Mouse (Mus musculus) gastrocnemius, postnatal 25 days (tissue): ENCODE data around the gene Mapk8ip3. TPM values are rescaled to one million over a fixed set of nuclear protein-coding genes. Genes with fewer than 3 reads are reported as not detected.
A peak's percentile ranks its signal among the peaks of the same experiment; 100 is the strongest.

Experiments used
- DNase-seq: peaks from one replicate; pipeline ENCODE4 v3.0.0; 2022
- total RNA-seq, 2 experiments: library from RNA; stranded (reverse); gene quantifications; 1 replicate in 1 of 2; 2 replicates in 1 of 2; pipeline ENCODE4 v1.2.3; 2021

Gene Mapk8ip3
- total RNA-seq, 2 experiments from 2014 or later = 19.5 TPM

DNA sequence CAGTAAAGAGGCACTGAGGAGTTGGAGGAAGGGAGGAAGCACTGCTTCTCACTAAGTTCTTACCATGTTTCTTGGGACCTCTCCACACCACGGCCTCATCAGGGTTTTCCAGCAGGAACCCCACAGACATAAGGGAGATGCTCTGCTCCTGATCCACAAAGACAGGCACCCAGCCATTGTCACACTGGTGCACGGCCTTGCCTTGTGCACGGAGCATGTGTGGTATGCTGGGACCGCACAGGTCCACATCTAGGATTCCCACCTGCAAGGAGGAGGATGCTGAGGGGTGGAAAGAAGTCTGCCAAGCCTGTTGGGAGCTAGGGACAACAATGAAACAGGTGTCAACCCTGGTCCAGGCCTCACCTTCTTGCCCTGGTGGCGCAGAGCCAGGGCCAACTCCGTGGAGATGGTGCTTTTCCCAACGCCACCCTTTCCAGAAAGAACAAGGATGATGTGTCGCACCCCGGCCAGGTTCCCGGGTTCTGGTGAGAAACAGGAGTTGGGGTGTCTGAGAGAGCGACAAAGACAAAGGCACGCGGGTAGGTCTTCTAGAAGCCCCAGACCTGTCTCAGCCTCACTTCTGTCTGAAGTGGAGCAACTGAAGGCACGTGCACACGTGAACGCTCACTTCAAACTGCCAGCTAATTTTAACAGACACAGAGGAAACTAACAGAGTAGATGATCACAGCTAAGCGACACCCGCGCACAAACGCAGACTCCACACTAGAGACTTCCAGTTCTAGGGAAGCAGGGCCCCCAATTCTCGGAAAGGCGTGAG lies 51.2 kb downstream of the Mapk8ip3 start:
- no peak for DNase-seq

DNA sequence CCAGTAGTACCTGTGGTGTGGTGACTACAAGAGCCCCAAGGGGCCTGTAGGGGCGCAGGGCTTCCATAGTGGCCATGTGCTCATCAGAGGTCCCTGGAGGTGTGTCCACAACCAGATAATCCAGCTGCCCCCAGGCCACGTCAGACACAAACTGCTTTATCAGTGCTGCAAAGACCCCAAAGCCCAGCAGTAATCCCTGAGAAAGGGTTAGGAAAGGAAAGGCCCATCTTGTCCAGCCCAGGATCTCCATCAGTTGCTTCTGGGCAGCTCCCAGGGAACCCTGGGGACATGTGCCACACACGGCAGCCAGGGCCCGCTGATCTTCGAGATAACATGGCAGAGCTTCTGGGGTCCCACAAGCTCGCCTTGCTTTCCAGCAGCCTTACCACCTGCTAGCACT lies 52.4 kb downstream of the Mapk8ip3 start:
- DNase-seq = no peak

DNA sequence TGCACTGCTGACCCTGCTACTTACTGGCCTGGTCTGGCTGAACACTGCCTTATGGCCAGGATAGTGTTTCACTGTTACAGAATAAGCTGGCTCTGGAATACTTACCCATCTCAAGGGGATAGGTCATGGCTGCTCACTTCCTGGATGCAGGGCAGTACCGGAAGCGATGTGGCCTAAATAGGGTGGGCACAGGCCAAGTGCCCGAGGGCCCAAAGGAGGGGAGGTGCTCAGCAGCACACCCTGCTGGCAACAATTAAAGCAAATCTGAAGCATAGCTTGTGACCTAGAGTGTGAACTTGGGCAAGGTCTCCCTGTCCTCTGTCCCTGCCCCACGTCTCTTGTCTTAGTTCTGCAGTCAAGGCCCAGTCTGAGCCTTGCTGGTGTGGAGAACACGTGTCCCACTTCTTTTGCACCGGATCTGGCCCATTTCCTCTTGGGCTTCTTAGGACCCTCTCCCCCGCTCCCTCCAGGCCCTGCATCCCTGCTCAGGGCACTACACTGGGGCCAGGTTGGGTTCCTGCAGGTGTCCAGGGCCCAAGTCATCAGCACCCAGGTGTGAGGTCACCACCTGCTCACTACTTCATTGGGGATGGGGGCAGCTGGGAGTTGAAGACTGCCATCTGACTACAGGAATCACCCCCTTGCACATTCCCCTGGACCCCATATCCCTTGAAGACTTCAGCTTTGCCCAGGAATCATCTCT lies 54.9 kb downstream of the Mapk8ip3 start:
- no peak for DNase-seq

DNA sequence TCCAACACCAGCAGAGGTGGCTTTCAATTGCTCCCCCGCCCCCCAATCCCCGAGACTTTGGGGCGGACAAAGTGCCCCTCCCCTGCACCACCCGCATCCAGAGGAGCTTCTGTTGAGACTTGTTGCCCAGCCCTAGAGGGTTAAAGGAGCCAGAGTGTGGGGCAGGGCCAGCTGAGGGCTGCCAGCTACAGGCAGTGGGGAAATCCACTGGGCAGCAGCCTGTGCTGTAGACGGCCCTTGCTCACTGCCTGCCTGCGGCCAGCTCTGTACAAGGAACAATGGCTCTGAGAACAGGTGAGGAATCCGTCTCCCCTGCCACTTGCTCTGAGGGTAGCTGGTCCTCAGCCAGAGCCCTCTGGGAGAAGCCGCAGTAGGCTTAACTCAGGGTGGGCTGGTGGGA lies 58.2 kb downstream of the Mapk8ip3 start:
- no peak for DNase-seq

DNA sequence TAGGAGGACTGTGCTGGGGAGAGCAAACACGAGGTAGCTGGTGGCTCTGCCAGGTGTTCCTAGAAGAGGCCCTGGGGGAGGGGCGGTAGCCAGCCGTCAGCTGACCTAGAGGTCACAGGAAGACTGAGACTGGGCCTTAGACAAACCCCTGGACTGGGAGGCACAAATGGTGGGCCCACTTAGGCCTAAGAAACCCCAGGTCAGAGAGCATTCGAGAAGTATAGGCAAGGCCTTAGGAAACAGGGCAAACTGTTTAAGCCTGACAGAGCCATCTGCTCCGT lies 58.7 kb downstream of the Mapk8ip3 start:
- DNase-seq = peak; percentile 71

DNA sequence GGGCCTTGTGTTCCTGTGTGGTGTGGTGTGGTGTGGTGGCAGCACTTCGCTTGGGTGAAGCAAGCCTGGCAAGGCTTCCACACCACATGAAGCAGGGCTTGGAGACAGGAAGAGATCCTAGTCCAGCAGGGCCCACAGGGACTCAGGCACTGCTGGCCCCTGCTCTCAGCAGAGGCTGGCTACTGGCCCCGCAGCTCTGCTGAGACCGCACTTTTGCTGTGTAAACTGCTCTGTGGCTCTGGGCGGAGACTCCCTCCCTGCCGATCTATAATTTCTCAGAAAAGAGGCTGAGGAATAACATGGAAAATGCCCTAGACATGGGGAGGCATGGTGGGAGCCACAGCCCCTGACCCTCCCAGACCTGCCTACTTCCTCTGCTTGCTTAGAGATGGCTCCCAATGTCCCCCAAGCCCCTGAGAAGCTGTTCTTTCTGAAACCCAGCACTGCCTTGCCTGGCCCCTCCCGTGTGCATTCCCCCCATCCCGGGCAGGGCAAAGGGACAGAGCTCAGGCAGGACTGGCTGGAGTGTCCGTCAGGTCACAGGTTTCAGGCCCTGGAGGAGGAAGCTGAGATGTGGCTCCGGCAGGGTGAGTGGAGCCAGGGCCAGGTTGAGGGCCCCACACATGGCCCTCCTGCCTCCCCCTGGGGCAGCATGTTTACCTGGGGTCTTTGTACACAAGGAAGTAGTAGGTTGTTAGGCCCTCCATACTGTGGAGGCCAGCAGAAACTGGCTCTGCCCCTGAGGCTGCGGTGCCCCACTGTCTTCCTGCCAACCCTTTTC lies 59.3 kb downstream of the Mapk8ip3 start:
- DNase-seq = peak; percentile 55

DNA sequence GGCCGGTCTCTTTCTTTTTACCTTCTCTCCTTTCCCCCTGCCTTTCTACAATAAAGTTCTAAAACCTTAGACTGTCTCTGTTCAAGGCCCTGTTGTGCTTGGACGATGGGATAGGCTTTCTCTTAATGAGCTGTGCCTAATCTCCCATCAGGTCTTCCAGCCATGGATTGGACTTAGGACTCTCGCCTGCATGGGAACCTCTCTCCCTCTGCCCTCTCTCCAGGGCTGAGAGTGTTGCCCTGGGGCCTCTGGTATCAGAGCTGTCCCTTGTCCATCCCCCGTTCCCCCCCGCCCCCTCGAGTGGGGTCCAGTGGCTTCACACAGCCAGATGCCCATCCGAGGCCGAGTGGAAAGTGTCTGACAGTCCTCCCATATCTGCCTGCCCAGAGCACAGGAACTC lies 61.8 kb downstream of the Mapk8ip3 start:
- DNase-seq = no peak

DNA sequence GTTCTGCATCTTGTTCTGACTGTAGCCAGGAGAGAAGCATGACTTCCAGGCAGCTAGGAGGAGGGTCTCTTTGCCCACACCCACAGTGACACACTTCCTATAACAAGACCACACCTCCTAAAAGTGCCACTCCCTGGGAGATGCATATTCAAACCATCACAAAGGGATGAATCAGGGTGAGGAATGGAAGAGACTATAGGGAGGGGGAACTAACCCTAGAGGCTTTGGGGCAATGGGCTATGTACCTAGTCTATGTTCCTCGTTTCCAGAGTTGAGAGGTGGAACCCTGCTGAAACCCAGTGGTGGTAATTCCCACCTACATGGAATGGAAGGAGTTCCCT lies 62.4 kb downstream of the Mapk8ip3 start:
- DNase-seq = no peak

DNA sequence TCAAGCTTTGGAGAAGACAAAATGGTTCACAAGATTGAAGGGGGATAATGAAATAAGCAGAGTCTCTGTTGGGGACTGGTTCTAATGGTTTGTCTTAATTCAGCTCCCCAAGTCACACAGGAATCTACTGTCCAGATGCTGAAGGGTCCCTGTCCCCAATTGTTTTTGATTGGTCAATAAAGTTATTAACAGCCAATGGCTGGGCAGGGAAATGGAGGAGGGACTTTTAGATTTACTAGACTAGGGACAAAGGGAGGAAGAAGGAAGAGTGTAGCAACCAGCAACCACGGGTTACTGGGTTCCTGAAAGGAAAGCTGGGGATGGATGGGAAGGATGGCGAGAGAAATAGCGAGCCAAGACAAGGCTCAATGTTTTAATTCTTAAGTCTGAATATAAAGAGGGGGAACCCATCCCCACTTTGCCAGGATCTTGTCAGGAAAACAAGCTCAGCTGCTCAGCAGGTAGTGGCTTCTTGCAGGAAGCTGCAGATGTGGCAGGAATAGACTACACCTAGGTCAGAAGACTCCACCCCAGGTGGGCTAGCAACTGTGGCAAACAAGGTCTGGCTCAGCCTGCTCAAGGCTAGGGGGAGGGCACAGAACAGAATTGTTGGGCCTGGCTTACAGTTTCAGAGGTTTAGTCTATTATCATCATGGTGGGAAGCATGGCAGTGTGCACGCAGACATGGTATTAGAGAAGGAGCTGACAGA lies 62.9 kb downstream of the Mapk8ip3 start:
- no peak for DNase-seq

DNA sequence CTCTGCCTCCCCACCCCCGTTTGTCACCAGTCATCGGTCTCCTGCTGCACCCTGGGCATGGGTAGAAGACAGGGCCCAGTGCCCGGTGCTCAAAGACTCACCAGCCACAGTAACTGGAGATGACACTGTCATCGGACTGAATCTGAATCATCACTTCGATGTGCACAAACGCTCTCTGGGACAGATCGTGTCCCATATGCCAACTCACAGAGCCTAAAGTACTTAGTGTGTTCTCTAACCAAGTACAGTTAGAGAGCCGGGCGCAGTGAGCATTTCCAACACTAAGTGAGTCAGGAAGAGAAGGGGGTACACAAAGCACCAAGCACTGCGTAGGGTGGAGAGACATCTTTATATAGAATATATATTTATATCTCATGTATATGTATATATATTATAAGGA lies 68.9 kb downstream of the Mapk8ip3 start:
- no peak for DNase-seq

DNA sequence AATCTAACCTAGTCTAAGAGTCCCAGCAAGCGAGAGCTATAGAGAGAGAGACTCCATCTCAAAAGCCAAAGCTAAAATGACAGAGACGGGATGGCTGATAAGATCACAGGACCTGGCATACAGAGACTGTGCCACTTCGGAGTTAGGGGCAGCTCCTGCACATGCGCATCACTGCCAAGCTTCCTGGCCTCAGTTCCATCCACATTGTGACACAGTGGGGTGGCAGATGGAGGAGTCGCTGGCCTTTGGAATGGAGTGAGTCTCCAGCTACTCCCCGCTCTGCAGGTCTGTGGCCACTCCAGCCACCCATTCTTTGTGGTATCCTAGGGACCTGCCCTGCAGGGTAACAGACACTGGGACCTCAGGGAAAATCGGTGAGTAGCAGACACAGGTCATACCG lies 71.0 kb downstream of the Mapk8ip3 start, which contains the start of gene Igfals:
Igfals (plus strand) TSS at position 222 of the 400 bp plus-strand sequence.
- no peak for DNase-seq

DNA sequence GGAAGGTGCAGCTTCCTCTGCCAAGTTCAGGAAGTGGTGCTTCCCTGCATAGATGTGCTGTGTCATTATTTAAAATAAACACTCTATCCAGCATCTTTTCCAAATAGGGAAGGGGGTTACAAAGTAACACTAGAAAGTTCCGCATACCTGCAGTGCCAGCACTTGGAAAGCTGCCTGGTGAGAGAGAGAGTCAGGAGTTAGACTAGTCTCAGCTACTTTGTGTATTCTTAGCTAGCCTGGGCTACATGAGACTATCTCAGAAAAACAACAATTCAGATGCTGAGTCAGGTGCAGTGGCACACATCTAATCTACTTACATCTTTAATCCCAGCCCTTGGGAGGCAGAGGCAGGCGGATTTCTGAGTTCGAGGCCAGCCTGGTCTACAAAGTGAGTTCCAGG lies 75.0 kb downstream of the Mapk8ip3 start:
- no peak for DNase-seq

DNA sequence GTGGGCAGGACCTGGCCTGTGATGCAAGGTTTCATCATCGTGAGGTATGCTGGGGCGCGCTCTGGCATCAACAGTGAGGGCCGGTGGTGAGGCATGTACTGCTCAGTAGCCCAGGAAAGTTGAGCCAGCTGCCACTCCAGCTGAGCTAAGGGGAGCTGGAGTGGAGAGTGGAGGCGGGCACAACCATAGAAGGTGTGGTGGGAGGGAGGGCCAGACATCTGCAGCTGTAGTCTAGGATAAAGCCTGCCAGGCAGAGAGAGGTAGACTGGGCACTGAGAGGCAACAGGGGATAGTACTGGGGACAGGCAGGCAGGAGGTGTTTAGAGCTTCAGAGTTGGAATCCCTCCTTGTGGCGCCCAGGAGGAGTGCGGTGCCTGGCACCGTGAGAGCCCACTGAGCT lies 76.7 kb downstream of the Mapk8ip3 start:
- DNase-seq = no peak

DNA sequence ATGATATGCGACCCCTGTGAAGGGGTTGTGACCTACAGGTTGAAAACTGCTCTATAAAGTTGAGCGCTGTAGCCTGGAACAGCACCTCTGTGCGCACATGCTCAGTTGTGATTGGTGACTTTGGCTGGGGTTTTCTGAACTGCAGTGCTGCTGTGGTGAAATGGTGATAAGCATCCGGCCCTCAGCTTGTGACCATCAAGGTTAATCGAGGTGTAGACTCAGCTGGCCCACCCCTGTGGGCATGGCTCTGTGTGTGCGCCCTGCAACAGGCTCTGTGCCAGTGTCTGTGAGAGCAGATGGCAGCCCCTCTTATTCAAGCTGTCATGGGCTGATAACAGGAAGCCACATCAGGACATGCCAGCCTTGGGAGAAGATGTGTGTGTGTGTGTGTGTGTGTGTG lies 77.8 kb downstream of the Mapk8ip3 start:
- no peak for DNase-seq

DNA sequence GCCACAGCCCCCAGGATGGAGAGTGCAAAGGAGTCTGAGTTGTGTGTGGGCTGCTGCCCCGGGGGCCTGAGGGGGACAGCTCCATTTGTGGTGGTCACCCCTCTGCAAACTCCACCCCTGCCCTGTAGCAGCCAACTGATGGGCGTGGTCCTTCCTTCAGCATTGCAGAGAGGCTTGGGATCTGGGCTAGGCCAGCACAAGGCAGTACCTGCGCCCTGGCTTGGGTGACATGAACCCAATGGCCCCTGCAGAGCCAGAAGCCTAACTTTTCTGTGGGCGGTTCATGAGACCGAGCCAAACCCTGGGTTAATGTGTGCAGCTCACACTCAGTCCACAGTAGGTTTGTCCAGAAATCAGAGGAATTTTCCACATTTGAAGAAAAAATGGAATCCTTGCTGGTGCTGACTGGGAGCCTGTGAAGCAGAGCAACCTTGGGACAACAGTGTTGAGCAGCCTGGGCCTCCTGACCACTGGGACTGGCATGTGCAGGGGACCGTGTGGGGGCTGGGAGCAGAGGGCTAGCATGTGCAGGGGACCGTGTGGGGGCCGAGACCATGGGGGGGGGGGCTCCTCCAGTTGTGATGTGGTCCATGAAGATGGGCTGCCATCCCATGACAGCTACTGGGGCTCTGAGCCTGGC lies 78.8 kb downstream of the Mapk8ip3 start:
- no peak for DNase-seq

DNA sequence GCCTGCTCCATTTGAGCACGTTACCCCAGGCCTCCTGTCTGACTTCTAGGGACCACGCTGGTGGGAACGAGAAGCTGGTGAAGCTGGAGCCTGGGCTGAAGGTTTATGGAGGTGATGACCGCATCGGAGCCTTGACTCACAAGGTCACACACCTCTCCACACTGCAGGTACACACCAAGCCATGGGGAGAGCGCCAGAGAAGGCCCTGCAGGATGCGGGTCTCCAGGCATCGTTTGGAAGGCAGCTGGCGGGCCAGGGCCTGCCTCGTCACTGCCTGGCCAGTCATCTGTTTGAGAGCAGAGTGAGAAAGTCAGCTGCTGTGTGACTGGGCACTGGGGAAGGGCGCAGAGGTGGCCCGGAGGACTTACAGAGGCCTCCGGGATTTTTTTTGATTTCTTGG lies 80.2 kb downstream of the Mapk8ip3 start:
- DNase-seq = no peak

DNA sequence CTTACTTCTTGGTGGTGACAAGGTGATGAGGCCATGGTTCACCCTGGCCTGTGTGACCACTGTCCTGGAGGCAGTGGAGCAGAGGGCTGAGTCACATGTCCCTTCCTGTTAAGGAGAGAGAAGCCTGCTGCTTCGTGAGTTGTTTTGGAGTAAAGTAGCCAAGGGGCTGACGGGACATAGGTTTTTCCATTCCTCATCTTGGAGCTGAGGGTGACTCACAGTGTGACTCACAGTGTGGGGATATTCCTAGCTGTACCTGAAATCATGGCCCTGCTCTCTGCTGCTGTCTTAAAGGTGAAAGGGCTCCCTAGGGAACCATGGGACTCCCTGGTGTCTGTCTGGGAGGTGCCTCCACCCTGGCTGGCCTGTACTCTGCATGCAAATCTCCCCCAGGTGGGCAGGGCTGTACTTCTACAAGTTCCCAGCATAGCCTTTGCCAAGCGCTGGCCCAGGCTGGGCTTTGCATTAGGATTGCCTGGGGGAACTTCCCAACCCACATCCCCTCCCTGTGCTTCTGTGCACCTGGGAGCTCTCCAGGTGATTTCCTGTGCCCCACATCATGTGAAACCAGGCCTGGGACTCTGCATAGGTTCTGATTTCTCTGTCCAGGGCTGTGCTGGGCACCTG lies 80.8 kb downstream of the Mapk8ip3 start:
- DNase-seq = no peak

DNA sequence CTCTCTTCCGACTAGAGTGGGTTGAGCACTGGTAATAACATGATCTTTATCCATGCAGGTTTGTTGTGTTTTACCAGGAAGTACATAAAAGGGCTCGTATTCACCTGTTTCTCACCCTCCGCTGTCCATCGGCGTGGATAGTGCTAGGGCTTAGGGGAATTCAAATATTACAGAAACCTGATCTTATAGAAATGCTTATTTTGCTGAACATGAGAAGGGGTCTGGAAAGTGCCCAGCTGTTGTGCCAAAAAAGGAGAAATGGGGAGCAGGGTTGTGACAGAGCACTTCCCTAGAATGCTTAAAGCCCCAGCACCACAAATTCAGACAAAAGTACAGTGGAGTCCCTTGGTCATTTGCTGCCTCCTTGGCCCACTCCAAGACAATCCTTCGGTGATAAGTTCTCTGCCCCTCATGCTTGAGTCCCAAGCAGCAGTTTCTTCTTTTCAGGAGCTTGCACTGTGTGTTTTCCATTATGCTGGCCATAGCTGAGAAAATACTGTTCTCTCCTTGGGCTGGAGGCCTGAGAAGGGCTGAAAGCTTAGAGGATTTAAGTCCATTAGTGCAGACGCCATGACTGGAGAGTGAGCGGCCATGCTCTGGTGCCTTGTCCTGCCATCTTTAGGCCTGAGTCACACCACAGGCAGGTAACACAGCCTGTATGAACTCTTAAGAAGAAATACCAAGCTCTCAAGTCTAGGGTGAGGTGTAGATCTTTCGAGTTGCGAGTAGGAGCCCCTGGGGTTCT lies 85.2 kb downstream of the Mapk8ip3 start:
- DNase-seq = no peak

DNA sequence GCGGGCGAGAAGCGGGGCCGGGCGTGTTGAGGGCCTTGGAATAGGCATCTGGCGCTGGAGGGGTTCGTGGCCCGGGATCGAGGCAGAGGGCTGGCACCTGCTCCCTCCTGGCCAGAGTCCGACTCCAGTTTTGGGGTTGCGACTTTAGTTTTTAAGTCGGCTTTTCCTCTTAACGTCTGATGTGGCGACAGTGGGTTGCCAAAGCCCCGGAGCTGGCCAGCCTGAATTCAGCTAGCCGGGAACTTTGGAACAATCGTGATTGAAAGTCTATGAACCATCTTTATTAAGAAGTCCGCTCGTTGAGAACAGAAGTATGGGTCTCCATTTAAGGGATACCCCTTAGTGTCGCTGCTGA lies 86.0 kb downstream of the Mapk8ip3 start:
- DNase-seq = no peak

DNA sequence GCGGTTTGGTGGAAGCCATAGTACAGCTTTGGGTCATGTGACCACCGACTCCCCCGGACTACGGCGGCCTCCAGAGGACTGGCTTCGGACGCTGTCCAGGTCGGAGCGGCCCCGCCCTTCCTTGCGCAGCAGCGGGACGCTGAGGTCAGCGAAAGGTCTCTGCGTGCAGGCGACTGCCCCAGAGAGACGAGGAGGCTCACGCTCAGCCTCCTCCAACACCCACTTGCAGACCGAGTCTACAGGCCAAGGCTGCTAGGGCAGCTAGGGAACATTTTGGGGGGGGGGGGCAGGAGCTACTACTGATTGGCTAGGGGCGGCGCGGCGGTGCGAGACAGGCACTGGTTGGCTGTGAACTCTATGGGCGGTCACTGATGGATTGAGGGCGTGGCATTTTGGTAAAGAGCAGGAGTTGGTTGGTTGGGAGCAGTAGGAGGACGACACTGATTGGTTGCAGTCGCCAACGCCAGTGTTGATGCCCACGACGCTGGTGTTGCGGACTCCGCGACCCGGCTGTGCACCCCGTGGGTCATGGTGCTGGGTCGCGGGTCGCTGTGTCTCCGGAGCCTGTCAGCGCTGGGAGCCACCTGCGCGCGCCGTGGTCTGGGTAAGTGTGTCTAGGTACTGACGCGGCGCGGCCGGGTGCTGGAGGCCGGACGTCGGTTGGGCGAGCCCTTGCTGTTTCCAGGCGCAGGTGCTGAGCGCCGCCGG lies 86.6 kb downstream of the Mapk8ip3 start, which contains the start of gene Fahd1:
Fahd1 (minus strand) TSS at position 300 of the 708 bp plus-strand sequence.
- peak; percentile 97 for DNase-seq
